Mouse (Mus musculus): Measurements from ENCODE around the gene Hdac7. TPM values are rescaled to one million over a fixed set of nuclear protein-coding genes. Genes with fewer than 3 reads are reported as not detected.

The Hdac7 gene
- total RNA-seq, 2 experiments from 2014 or later, result 17.9 to 20.7 TPM

DNA sequence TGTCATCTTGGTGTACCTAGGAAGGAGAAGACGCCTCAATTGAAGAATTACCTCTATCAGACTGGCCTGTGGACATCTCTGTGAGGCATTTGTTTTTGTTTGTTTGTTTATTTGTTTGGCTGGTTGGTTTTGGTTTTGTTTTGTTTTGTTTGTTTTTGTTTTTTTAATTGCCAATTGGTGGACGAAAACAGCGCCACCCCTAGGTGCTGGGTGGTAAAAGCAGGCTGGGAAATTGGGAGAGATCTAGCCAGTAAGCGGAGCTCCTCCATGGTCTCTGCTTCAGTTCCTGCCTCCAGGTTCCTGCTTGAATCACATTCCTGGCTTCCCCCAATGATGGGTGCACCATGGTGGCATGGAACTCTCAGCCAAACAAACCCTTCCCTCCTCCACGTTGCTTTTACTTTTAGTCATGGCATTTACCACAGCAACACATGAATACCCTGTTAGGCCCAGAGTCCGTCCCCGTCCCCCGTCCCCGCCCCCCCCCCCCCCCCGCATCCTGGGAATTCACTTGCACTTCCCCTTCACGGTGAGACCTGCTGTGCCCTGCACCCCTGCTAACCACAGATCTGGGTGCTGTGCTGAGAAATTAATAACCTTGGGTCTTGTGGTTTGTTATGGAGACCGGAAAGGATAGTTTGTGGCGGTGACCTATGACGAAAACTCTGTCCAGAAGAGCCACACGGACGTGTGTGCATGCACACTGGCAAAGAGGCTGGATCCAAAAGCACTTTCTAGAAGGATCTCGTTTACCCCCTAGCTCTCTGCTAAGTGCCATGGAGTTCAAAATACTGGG, 27.9 kb downstream of the Hdac7 start:
- no peak for DNase-seq (ENCODE audit: low spot score in 2 of 2)

DNA sequence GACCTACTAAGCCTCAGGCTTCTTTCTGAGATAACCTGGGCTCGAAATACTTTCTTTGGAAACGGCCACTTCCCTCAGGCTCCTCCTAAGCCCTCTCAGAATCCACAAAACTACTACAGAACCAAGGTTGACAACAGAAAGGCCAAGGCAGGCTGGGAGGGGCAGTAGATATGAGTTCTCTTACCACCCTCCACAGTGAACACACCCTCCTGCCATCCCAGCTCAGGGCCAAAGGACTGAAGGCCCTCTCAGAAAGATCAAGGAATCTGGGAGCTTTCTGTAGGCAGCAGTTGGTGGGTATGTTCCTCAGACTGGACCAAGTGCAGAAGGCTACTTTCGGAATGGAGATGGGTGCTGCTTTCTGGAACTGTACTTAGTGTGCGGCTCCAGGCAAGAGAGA, 29.0 kb downstream of the Hdac7 start:
- DNase-seq (ENCODE audit: low spot score in 2 of 2), result no peak

DNA sequence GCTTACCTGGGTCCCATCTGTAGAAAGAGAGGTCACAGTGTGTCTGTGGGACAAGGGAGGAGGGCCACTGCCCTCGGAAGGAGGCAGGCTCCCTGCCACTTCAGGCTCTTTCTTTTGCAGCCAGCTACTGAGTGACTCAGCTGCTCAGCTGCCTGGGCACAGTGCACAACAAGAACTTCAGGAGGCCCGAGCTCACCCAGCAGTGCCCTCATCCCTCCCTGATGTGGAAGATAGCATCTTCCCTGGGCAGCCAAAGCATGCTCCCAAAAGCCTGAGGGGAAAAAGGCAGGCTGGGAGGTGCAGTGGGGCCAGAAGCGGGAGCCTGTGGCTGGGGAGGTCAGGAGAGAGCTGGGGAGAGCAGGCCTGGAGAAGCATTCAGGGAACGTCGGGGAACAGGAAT, 29.6 kb downstream of the Hdac7 start:
- DNase-seq (ENCODE audit: low spot score in 2 of 2), result no peak

DNA sequence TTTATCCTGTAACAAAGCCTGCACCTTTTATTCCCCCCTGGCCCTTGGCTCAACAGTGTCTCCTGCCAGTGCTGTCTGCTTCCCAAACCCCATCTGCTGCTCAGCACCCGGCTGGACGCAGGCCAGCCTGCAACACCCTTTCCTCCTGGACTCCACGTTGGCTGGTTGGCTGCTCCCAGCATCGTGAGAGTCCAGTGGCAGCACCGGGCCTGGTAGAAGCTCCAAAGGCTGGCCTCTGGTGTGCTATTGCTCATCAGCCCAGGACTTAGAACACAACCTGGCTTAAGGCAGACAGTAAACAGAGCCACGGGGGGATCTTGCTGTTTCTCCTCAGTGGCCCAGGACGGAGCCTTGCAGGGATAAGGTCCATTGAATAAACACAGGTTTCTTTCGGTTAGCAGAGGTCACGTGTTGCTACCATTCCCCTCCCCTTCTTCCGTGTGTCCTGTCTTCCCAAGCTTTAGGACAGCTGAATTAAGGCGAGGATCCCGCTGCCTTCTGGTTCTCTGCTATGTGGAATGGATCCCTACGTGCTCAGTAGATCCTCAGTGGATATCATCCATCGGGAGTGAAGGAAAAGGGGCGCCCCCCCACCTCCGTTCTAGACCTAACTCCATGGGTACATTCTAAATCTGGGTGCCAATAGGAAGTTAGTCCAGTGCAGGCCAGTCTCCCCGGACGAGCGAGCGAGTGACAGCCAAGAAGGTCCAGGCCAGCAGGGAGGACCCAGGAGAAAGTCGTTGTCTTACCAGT, 30.7 kb downstream of the Hdac7 start:
- DNase-seq (ENCODE audit: low spot score in 2 of 2), result no peak

DNA sequence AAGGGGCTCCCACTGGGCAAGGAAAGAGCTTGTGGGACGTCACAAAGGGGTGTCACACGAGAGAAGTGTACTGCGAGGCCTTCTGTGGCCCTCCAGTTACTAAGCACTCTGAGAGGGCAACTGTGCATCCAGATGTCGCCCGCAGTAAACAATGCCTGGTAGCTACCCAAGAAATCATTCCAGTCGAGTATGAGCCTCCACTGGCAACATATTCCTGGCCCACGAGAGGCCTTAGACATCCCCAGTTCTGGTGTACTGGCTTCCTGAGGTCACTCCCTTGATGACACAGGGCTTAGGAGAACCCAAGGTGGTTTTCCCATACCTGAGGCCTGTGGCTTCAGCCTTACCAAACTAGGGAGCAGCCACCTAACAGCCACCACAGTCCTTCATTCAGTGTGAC, 31.4 kb downstream of the Hdac7 start:
- DNase-seq (ENCODE audit: low spot score in 2 of 2), result no peak

DNA sequence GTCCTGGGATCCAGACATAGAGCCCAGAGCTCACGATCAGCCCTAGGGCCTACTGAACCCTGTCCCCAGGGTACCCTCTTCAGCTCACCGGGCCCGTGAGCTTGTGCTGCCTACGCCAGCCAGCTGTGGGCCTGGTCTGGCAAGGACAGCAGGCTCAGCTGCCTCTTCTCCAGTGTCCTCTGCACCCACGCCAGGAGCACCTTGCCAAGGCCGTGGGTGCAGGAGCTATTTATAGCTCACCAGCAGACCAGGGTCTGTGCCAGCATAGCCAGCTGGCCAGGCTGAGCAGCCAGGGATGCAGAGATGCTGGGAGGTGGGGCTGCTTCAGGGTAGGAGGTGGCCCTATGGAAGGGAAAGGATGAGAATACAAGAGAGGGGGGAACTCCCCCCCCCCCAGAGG, 32.2 kb downstream of the Hdac7 start:
- peak; percentile 81 to 90 for DNase-seq (ENCODE audit: low spot score in 2 of 2)

DNA sequence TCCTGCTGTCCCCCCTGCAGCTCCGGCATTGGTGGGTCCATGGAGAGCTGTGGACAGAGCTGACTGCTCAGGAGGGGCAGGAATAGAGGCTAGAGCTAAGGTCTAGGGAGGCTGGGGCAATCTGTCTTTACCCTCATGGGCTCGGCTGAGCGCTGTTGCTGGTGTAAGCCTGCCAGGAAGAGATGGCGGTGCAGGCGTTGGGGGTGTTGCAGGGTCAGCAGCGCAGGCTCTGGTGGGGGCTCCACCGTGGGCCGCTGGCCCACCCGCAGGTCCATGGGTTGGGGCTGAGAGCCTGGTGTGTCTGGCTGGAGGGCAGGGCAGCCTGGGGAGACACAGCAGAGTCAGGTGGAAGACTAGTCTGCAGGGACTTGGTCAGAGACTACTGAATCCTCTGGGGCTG, 33.0 kb downstream of the Hdac7 start:
- no peak for DNase-seq (ENCODE audit: low spot score in 2 of 2)

DNA sequence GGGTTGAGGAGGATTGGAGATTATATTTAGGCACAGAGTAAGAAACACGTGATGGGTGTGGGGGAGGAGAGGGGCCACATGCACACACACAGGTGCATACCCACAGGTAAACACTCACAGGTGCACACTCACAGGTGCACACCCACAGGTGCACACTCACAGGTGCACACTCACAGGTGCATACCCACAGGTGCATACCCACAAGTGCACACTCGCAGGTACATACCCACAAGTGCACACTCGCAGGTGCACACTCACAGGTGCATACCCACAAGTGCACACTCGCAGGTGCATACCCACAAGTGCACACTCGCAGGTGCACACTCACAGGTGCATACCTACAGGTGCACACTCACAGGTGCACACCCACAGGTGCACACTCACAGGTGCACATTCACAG, 33.9 kb downstream of the Hdac7 start:
- DNase-seq (ENCODE audit: low spot score in 2 of 2), result no peak

DNA sequence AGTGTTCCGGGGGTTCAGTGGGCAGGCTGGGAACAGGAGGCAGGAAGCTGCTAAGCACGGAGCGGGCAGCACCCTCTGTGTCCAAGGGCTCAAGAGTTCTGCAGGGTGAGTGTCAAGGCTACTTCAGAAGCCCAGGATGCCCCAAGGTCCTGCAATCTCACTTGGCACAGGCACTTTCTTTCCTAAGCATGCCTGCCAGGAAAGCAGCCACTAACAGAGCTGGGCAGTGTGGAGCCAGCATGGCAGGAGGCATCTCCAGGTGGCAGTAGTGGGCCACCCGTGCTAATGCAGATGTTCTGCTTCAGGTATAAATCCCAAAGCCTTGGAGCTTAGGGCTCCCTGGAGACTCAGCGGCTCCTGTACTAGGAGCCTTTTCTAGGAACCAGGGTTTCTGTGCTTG, 34.4 kb downstream of the Hdac7 start:
- no peak for DNase-seq (ENCODE audit: low spot score in 2 of 2)

DNA sequence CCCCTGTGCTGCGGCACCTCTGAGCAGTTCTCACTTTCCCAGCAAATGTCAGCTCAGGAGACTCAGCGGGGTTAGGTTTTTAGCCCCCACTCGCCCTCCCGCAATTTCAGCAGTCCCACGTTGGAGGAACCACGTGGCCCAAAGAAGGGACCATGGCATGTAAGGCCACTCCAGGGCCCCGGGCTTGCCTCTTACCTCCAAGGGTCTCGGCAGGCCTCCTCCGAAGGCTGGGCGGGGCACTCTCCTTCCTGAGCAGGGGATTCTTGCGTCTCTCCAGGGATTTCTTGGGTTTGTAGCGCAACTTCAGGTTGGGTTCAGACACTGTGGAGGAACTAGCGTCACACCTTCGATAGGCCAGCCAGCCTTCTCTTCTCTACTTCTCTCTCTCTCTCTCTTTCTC, 35.1 kb downstream of the Hdac7 start:
- no peak for DNase-seq (ENCODE audit: low spot score in 2 of 2)

DNA sequence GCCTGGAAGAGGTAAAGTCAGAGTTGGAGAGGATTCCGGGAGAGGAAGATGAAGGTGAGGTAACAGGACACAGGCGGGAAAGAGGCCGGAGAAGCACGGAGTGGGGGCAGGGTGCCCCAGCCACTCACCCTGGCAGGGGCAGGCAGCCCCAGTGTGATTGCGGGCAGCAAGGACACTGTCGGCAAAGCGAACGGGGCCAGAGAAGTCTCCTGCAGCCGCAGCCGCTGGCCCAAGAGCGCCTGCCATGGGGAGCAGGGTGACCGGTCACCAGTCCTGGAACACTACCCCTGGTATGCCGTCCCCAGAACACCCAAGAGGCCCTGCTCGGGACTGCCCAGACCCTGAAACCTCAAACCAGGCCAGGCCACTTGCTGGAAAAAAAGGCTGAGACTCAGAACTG, 35.8 kb downstream of the Hdac7 start:
- no peak for DNase-seq (ENCODE audit: low spot score in 2 of 2)

DNA sequence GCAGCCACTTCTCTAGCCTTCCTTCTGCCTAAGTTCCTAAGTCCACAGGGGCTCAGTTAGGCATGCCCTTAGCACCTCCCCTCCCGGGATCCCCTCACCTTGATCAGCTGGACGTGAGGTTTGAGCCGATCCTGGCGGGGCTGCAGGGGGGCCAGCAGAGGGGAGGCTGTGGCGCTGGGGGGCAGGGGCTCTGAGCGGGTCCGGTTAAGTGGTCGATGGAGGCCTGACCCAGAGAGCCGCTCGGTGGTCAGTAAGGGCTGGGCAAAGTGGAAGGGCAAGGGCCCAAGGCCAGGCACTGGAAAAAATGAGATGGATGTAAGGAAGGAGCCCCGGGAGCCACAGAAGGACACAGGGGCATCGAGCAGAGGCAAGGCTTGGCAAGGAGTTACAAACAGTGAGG, 36.4 kb downstream of the Hdac7 start:
- DNase-seq (ENCODE audit: low spot score in 2 of 2), result no peak

DNA sequence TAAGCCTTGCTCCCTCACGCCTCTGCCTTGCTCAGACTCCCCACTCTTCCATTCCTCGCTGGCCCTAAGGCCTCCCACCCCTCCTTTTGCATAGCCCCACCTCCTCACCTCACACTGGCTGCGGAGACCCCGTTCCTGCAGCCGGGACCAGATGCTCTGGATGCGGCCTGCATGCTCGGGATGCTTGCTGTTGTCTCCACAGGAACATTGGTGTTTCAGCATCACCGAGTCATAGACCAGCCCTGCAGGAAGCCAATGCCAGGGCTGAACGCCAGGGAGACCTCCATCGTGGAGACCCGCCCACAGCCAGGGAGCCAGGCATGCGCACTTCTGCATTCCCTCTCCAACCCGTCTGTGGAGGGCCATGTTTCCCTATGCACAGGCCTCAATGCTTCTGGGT, 41.7 kb downstream of the Hdac7 start:
- no peak for DNase-seq (ENCODE audit: low spot score in 2 of 2)

DNA sequence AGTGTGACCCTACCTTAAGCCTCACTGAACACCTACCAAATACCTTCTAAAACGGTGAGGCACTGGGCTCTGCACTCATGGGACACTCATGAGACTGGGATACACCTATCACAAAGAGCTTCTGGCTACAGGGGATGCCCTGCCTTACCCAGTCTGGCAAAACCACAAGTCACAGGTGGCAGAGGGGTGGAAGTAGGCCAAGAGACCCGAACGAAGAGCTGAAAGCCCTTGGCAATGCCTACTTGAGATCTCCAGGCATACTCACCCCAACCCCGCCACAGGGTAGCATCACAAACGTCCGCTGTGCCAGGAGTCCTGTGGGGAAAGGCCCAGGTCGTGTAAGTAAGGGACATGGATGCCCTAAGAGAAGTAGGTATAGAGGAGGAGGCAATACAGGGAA, 42.5 kb downstream of the Hdac7 start:
- no peak for DNase-seq (ENCODE audit: low spot score in 2 of 2)

DNA sequence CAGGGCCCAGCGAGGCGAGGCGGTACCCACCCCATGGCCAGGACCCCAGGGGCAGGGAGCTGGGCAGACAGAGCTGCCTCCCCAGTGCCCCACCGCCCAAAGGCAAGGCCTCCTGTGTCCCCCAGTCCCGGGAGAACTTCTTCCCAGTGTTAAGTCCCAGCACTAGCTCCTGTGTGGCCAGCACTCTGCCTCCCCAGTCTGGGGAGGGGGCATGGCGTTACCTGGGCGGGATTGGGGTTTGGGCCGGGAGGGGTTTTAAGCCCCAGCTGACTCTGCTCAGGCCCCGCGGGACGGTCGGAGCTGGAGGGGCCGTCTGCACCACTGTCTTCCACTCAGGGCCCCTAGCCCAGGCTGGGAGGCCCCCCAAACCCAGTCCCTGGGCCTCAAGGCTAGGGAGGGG, 43.4 kb downstream of the Hdac7 start:
- DNase-seq (ENCODE audit: low spot score in 2 of 2), result no peak

DNA sequence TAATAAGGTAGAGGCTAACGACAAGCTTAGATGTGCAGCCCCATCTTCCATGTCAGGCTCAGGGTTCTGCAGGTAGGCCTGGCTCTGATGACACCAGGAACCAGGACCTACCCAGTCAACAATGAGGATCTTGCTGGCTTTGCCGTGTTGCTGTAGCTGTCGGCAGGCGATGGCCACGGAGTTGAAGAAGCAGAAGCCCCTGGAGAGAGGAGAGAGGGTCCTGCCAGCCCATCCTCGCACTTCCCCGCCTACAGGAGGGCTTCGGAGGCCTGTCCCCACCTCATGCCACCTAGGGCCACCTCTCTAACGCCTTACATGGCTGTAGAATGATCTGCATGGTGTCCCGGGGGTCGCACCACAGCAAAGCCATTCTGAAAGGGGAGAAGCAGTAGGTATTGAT, 44.9 kb downstream of the Hdac7 start:
- no peak for DNase-seq (ENCODE audit: low spot score in 2 of 2)

DNA sequence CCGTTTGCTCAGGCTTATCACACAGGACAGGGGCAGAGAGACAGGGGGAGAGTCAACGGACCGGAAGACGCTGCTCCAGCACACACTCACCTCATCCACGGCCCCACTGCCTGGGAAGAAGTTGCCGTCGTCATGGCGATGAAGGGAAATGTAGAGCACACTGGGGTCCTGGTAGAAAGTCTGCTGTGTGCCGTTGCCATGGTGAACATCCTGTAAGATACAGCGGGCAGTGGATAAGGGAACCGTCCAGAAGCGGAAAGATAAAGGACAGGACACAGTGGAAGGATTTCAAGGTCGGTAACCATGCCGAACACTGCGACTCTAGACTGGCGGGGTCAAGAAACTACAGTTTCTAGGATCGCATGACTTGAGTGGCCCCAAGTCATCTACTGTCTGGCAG, 46.2 kb downstream of the Hdac7 start:
- no peak for DNase-seq (ENCODE audit: low spot score in 2 of 2)

DNA sequence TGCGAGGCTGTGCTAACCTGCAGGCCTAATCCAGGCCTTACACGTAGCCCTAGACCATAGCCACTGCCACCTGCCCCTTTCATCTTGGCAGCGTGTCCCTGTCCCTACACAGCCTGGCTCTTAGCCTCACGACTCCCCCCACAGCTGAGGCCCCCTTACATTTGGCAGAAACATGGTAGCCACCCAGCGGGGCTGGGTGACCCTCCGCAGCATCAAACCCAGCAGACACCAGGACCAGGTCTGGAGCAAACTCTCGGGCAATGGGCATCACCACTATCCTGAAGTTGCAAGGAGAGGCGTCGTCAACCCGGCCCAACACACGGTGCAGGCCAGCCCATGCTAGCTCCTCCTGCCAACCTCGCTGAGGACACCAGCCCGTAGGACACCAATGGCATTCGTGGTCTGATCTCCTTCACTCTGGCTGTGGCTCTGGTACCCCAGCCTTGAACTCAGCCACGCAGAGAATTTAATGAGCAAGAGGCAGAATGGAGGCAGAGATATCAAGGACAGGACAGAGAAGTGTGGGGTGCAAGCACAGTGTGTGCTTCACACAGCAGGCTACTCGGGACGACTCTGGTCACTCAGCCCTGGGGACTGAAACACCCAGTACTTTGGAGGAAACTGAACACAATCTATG, 47.5 kb downstream of the Hdac7 start:
- no peak for DNase-seq (ENCODE audit: low spot score in 2 of 2)

DNA sequence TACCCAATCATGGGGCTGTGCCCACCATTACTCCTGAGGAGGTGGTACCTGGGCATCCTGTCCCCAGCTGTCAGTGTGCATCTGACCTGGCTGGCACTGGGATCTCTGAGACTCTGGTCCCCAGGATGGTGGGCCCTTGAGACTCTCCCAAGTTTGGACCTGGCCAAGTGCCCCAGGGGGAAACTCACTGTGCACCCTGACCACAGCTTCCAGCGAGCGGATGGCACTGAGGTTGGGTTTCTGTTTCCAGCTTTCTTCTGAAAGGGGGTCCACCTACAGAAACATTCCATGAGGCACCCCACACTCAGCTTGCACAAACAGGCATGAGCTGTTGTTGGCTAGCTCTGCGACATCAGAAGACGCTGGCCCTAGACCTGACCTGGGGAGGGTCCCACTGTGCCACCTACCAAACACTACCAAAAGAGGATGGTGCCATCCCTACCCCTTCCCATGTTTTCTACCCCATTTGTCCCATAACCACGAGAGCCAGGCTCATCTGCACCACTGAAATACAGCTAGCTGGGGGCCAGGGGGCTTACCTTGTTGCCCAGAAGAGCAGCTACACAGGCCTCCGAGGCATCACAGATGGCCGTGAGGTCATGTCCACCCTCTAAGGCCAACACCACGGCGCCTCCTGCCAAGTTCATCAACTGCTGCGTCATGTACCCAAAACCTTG, 48.6 kb downstream of the Hdac7 start:
- DNase-seq (ENCODE audit: low spot score in 2 of 2), result no peak

DNA sequence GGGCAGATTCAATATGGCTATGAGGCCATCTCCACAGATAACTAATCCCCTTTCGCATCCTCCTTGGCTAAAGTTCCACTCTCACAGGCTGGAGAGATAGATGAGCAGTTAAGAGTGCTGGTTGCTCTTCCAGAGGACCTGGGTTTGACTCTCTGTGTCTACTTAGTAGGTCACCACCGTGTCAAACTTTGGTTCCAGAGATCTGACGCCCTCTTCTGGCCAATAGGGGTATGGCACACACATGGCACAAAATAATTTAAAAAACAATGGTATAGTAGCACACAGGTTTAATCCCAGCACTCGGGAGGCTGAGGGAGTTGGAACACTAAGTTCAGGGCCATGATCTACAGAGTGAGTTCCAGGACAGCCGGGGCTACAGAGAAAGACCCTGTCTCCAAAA, 50.0 kb downstream of the Hdac7 start:
- DNase-seq (ENCODE audit: low spot score in 2 of 2), result no peak

DNA sequence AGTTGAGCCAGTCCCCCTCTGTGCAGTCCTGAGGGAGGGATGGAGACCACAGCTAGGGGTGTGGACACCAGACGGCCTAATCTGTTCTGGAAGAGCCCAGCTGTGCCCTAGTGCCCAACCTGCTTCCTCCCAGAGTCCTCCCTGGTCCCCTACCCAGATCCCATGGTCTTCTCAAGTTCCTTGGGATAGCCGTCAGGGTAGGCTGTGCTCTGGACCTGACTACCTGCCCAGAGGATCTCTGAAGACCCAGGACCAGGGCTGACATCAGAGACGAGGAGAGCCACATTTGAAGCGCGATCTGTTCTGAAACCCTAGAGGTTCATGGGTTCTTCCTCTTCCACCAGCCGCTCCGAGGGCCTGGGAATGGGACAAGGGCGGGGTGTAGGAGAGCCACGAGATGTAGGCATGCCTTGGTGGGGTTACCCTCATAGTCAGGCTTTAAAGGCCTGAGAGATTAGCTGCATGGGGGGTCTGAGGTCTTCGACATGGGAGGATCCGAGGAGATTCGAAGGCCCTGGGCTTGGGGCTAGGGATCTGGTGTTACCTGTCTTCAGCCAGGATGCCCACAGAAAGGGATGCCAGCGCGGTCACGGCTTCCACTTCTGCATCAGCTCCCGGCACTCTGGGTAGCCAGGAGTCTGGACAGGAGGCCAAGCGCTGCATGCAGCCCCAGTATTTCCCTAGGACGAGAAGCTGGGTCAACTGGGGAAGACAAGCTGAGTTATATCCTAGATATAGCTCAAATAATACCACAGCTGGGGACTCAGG, 50.7 kb downstream of the Hdac7 start:
- DNase-seq (ENCODE audit: low spot score in 2 of 2), result no peak
